Mouse (Mus musculus) neural tube, embryonic 14.5 days (tissue): ENCODE data around the gene Srgap1. TPM values are rescaled to one million over a fixed set of nuclear protein-coding genes. Genes with fewer than 3 reads are reported as not detected.

Experiments used
- ATAC-seq: fragments of 200-750 bp; cut with Nextera tagmentation; 2 replicates; pipeline ENCODE4 v1.8.0; 2017; ENCODE audit warnings: low read depth, mild to moderate bottlenecking, moderate TSS enrichment, moderate library complexity
- H3K27ac ChIP-seq: fragments of 300-500 bp; sonication (generic); 2 replicates; pipeline ENCODE4 v1.5.1; 2014; ENCODE audit warnings: low read depth, mild to moderate bottlenecking, control low read depth, low read length, moderate library complexity, mixed read lengths
- H3K27me3 ChIP-seq: fragments of 300-500 bp; sonication (generic); 2 replicates; pipeline ENCODE4 v1.6.1; 2014; ENCODE audit warnings: low read length; ENCODE audit not compliant: control insufficient read depth, insufficient read depth
- H3K36me3 ChIP-seq: fragments of 300-500 bp; sonication (generic); 2 replicates; pipeline ENCODE4 v1.6.1; 2014; ENCODE audit warnings: low read length, mixed read lengths; ENCODE audit not compliant: control insufficient read depth, insufficient read depth
- H3K4me1 ChIP-seq: fragments of 300-500 bp; sonication (generic); 2 replicates; pipeline ENCODE4 v1.6.1; 2014; ENCODE audit warnings: low read length; ENCODE audit not compliant: control insufficient read depth, insufficient read depth
- H3K4me2 ChIP-seq: fragments of 300-500 bp; sonication (generic); 2 replicates; pipeline ENCODE4 v1.6.1; 2014; ENCODE audit warnings: mild to moderate bottlenecking, low read depth, low read length, control low read depth
- H3K4me3 ChIP-seq: fragments of 300-500 bp; sonication (generic); 2 replicates; pipeline ENCODE4 v1.5.1; 2014; ENCODE audit warnings: low read depth, low read length, control low read depth, mixed read lengths
- H3K9ac ChIP-seq: fragments of 300-500 bp; sonication (generic); replicated peaks from 2 replicates; pipeline ENCODE4 v1.6.1; 2014; ENCODE audit warnings: low read depth, mild to moderate bottlenecking, control low read depth, low read length, mixed read lengths
- H3K9me3 ChIP-seq: fragments of 300-500 bp; sonication (generic); 2 replicates; pipeline ENCODE4 v1.6.1; 2016; ENCODE audit warnings: low read length; ENCODE audit not compliant: control insufficient read depth
- WGBS: fragments of 180-500 bp; shearing (Covaris S2); extraction: QIAGEN DNeasy Blood & Tissue Kit; methylation state at CpG from one replicate; pipeline ENCODE4 v1.1.7; 2014; 5-methylcytosine and 5-hydroxymethylcytosine counted together
- polyA plus RNA-seq: library from polyadenylated mRNA; unstranded; fragments of >200 nt; fragmentation: Nextera tagmentation; extraction: Ambion mirVana; gene quantifications from 2 replicates; pipeline ENCODE4 v1.2.1, GENCODE M21; 2014

The Srgap1 gene
- polyA plus RNA-seq, 1 experiment from 2014 or later, result 32.8 TPM

GRCm38 (mm10) chr10:121829800-121830303, 217.3 kb downstream of the Srgap1 start:
- H3K9me3 ChIP-seq, result no peaks in the 10 kb centered on the region
- H3K27me3 ChIP-seq, result no peaks in the 10 kb centered on the region
- H3K36me3 ChIP-seq, result 0 out of 2 replicates have a peak, but pooled peaks cover 3% of the 10 kb centered on the region
- H3K4me1 ChIP-seq, result peaks cover 11% of the 10 kb centered on the region; the same call in 1 of the 2 replicates
- ATAC-seq, result no peak
- no peak overlapping the region for H3K4me3 ChIP-seq
- H3K27ac ChIP-seq, result peak overlapping the region; percentile 12; the same call in 1 of the 2 replicates
- WGBS, result 59% methylated on average over 5 of the region's 5 CpGs
- no peak overlapping the region for H3K9ac ChIP-seq
- no peak overlapping the region for H3K4me2 ChIP-seq

- no peak overlapping the region for H3K27ac ChIP-seq
- 0 out of 2 replicates have a peak, but pooled peaks cover 3% of the 10 kb centered on the region for H3K36me3 ChIP-seq
- 24% methylated on average over 6 of the region's 6 CpGs for WGBS
- H3K4me1 ChIP-seq, result peaks cover 11% of the 10 kb centered on the region; the same call in 1 of the 2 replicates
- no peak overlapping the region for H3K4me2 ChIP-seq
- H3K27me3 ChIP-seq, result no peaks in the 10 kb centered on the region
- ATAC-seq, result no peak
- H3K4me3 ChIP-seq, result no peak overlapping the region
- no peaks in the 10 kb centered on the region for H3K9me3 ChIP-seq
- H3K9ac ChIP-seq, result no peak overlapping the region
Observed at GRCm38 (mm10) chr10:121829034-121829433, 218.1 kb downstream of the Srgap1 start.

- Histone ChIP-seq H3K4me2 (no peak overlapping the region), H3K9me3 (no peaks in the 10 kb centered on the region), H3K27ac (no peak overlapping the region), H3K27me3 (no peaks in the 10 kb centered on the region), H3K9ac (no peak overlapping the region), H3K4me1 (no peaks in the 10 kb centered on the region), H3K4me3 (no peak overlapping the region), H3K36me3 (peaks cover 19% of the 10 kb centered on the region)
- 81% methylated on average over 5 of the region's 5 CpGs for WGBS
- no peak for ATAC-seq
Observed at GRCm38 (mm10) chr10:121822674-121823073, 224.4 kb downstream of the Srgap1 start.

- Histone ChIP-seq H3K36me3 (peaks cover 19% of the 10 kb centered on the region), H3K4me3 (no peak overlapping the region), H3K9me3 (no peaks in the 10 kb centered on the region), H3K9ac (no peak overlapping the region), H3K4me1 (no peaks in the 10 kb centered on the region), H3K27me3 (no peaks in the 10 kb centered on the region), H3K4me2 (no peak overlapping the region), H3K27ac (no peak overlapping the region)
- no peak for ATAC-seq
- WGBS, result 90% methylated on average over 7 of the region's 7 CpGs
Observed at GRCm38 (mm10) chr10:121820846-121821245, 226.3 kb downstream of the Srgap1 start.

GRCm38 (mm10) chr10:121817983-121818382, 229.1 kb downstream of the Srgap1 start:
- H3K36me3 ChIP-seq, result peaks cover 22% of the 10 kb centered on the region
- WGBS, result 23% methylated on average over 7 of the region's 7 CpGs

GRCm38 (mm10) chr10:121807771-121808170, 239.3 kb downstream of the Srgap1 start:
- Histone ChIP-seq H3K27ac (no peak overlapping the region), H3K9me3 (no peaks in the 10 kb centered on the region), H3K4me1 (no peaks in the 10 kb centered on the region), H3K36me3 (peaks cover 17% of the 10 kb centered on the region; the same call in 1 of the 2 replicates), H3K9ac (no peak overlapping the region), H3K27me3 (no peaks in the 10 kb centered on the region), H3K4me3 (no peak overlapping the region), H3K4me2 (no peak overlapping the region)
- 96% methylated on average over 11 of the region's 11 CpGs for WGBS
- no peak for ATAC-seq

More at GRCm38 (mm10) chr10:121817983-121818382, 229.1 kb downstream of the Srgap1 start:
- Histone ChIP-seq H3K4me3 (no peak overlapping the region), H3K27ac (no peak overlapping the region), H3K9me3 (no peaks in the 10 kb centered on the region), H3K27me3 (no peaks in the 10 kb centered on the region), H3K4me2 (no peak overlapping the region), H3K9ac (no peak overlapping the region), H3K4me1 (no peaks in the 10 kb centered on the region)
- ATAC-seq, result no peak

GRCm38 (mm10) chr10:121806806-121807205, 240.3 kb downstream of the Srgap1 start:
- no peak overlapping the region for H3K9ac ChIP-seq
- ATAC-seq, result no peak
- no peak overlapping the region for H3K4me3 ChIP-seq
- WGBS, result 50% methylated on average over 11 of the region's 11 CpGs
- no peaks in the 10 kb centered on the region for H3K9me3 ChIP-seq
- H3K27ac ChIP-seq, result no peak overlapping the region
- peaks cover 20% of the 10 kb centered on the region; the same call in 1 of the 2 replicates for H3K36me3 ChIP-seq
- no peak overlapping the region for H3K4me2 ChIP-seq
- H3K4me1 ChIP-seq, result no peaks in the 10 kb centered on the region
- H3K27me3 ChIP-seq, result no peaks in the 10 kb centered on the region

- 82% methylated on average over 11 of the region's 11 CpGs for WGBS
- Histone ChIP-seq H3K4me1 (no peaks in the 10 kb centered on the region), H3K4me2 (no peak overlapping the region), H3K4me3 (no peak overlapping the region), H3K27ac (no peak overlapping the region), H3K36me3 (peaks cover 24% of the 10 kb centered on the region), H3K27me3 (no peaks in the 10 kb centered on the region), H3K9me3 (no peaks in the 10 kb centered on the region), H3K9ac (no peak overlapping the region)
- ATAC-seq, result no peak
Observed at GRCm38 (mm10) chr10:121805933-121806341, 241.2 kb downstream of the Srgap1 start.

- no peak overlapping the region for H3K27ac ChIP-seq
Observed at GRCm38 (mm10) chr10:121804551-121804950, 242.6 kb downstream of the Srgap1 start.

More at GRCm38 (mm10) chr10:121804551-121804950, 242.6 kb downstream of the Srgap1 start:
- Histone ChIP-seq H3K9ac (no peak overlapping the region), H3K4me1 (no peaks in the 10 kb centered on the region), H3K4me2 (no peak overlapping the region), H3K27me3 (no peaks in the 10 kb centered on the region), H3K4me3 (no peak overlapping the region), H3K36me3 (peaks cover 34% of the 10 kb centered on the region), H3K9me3 (no peaks in the 10 kb centered on the region)
- no peak for ATAC-seq
- WGBS, result 93% methylated on average over 13 of the region's 13 CpGs
